Mouse (Mus musculus) heart, embryonic 15.5 days (tissue): ENCODE data around the gene Creb5. TPM values are rescaled to one million over a fixed set of nuclear protein-coding genes. Genes with fewer than 3 reads are reported as not detected.

Source experiments
- polyA plus RNA-seq: library from polyadenylated mRNA; unstranded; fragments of >200 nt; fragmentation: Nextera tagmentation; extraction: Ambion mirVana; gene quantifications from 2 replicates; pipeline ENCODE4 v1.2.1, GENCODE M21; 2015

Gene Creb5
- polyA plus RNA-seq, 1 experiment from 2014 or later = 30.9 TPM

Other genes starting within 250 kb of the Creb5 start
- 12.7 and 13.9 TPM in 2 replicates for gene Jazf1, start 218.6 kb upstream of the Creb5 start, polyA plus RNA-seq